Mouse (Mus musculus): ENCODE measurements around the gene Mfn2. TPM values are rescaled to one million over a fixed set of nuclear protein-coding genes. Genes with fewer than 3 reads are reported as not detected.
"Not testable (repeated sequence)": the region's sequence is repeated elsewhere in the genome, so short reads cannot be mapped to it uniquely, and the experiment has no call there.

Gene Mfn2
- total RNA-seq, 2 experiments from 2014 or later: 198 to 200 TPM

GRCm38 (mm10) chr4:147842871-147843270 lies 61.6 kb downstream of the Mfn2 start:
- DNase-seq (ENCODE audit: low spot score in 2 of 2): no peak
- no peak for TF ChIP-seq CTCF (conservative IDR thresholded peaks at IDR 0.05)
- H3K27ac ChIP-seq: no peak overlapping the region
- H3K4me3 ChIP-seq: no peak overlapping the region

GRCm38 (mm10) chr4:147839282-147839681 lies 65.2 kb downstream of the Mfn2 start:
- peak in 1 of 2 experiments; percentile 58 for DNase-seq (ENCODE audit: low spot score in 2 of 2)
- not testable (repeated sequence) for H3K27ac ChIP-seq, H3K4me3 ChIP-seq

GRCm38 (mm10) chr4:147824389-147824788 lies 80.1 kb downstream of the Mfn2 start:
- no peak for TF ChIP-seq CTCF (conservative IDR thresholded peaks at IDR 0.05)
- H3K4me3 ChIP-seq: no peak overlapping the region
- DNase-seq (ENCODE audit: low spot score in 2 of 2): no peak
- no peak overlapping the region for H3K27ac ChIP-seq

Other genes starting within 250 kb of the Mfn2 start
- under 1 TPM in 1 of 2 experiments, not detected in 1; 0.15 TPM for gene Zfp534, start 202.2 kb downstream of the Mfn2 start, total RNA-seq (2021)
- gene Zfp984, start 94.9 kb downstream of the Mfn2 start, total RNA-seq (2021): 1 to 10 TPM; 1.8 to 2.2 TPM
- gene Zfp933, start 56.3 kb downstream of the Mfn2 start, total RNA-seq (2021): 10 to 100 TPM; 22.3 to 22.6 TPM
- gene Miip, start 35.9 kb downstream of the Mfn2 start, total RNA-seq (2021): 10 to 100 TPM; 19.9 to 26.5 TPM
- gene Fv1, start 35.7 kb downstream of the Mfn2 start, total RNA-seq (2021): 1 to 10 TPM; 8.8 to 9.5 TPM
- 10 to 100 TPM; 16.4 to 21.5 TPM for gene Plod1, start 32.1 kb upstream of the Mfn2 start, total RNA-seq (2021)
- 10 to 100 TPM; 27.0 to 27.9 TPM for gene 2510039O18Rik, start 36.2 kb upstream of the Mfn2 start, total RNA-seq (2021)
- gene Nppb, start 81.1 kb upstream of the Mfn2 start, total RNA-seq (2021): not detected
- gene Nppa, start 96.0 kb upstream of the Mfn2 start, total RNA-seq (2021): not detected
- gene Clcn6, start 134.1 kb upstream of the Mfn2 start, total RNA-seq (2021): 10 to 100 TPM; 77.0 to 77.6 TPM
- gene Mthfr, start 134.4 kb upstream of the Mfn2 start, total RNA-seq (2021): 10 to 100 TPM; 33.5 to 37.2 TPM
- gene Agtrap, start 183.3 kb upstream of the Mfn2 start, total RNA-seq (2021): 1 to 10 TPM; 7.2 to 9.8 TPM
- gene Mad2l2, start 225.7 kb upstream of the Mfn2 start, total RNA-seq (2021): 10 to 100 TPM; 13.8 to 14.5 TPM
- gene Draxin, start 226.0 kb upstream of the Mfn2 start, total RNA-seq (2021): 1 to 10 TPM in 1 of 2 experiments, under 1 TPM in 1; 0.83 to 1.0 TPM
- gene Fbxo6, start 247.4 kb upstream of the Mfn2 start, total RNA-seq (2021): 10 to 100 TPM; 25.4 to 29.8 TPM